Mouse (Mus musculus) adrenal gland, postnatal 36 days (tissue): ENCODE measurements around the gene Usmg5. TPM values are rescaled to one million over a fixed set of nuclear protein-coding genes. Genes with fewer than 3 reads are reported as not detected.

Experiments used
- DNase-seq, 2 experiments: peaks; one replicate each; pipeline ENCODE4 v3.0.0; 2021; ENCODE audit warnings: mixed read lengths in 1 of 2
- total RNA-seq, 2 experiments: library from RNA; stranded (reverse); gene quantifications; 2 replicates each; pipeline ENCODE4 v1.2.3; 2021

Usmg5 gene
- total RNA-seq, 2 experiments from 2014 or later = 712 to 723 TPM

GRCm38 (mm10) chr19:47057684-47058083, 32.8 kb downstream of the Usmg5 start:
- no peak for DNase-seq

DNA sequence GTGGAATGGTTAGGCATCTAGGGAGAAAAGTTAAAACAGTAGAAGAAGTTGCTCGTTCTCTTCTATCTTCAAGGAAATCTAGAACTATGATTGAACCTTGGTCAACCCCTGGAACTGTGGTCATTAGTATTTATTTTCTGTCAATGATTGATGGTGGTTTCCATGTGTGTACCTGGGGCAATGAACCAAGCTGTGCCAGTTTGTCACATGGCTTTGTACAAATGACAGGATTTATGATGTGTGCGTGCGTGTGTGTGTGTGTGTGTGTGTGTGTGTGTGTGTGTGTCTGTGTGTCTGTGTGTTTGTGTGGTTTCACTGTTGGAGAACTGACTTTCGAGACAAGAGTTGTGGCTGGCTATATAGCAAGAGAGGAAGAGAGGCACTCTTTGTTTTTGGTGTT, 37.0 kb downstream of the Usmg5 start:
- DNase-seq = no peak

- no peak for DNase-seq
Observed at GRCm38 (mm10) chr19:47052927-47053326, 37.5 kb downstream of the Usmg5 start.

- peak; percentile 86 to 89 for DNase-seq
Observed at GRCm38 (mm10) chr19:47050271-47051032, 40.0 kb downstream of the Usmg5 start, which contains the start of gene Pcgf6. Gene Pcgf6, minus strand, starts transcription at chr19:47050906.

GRCm38 (mm10) chr19:47049840-47050239, 40.6 kb downstream of the Usmg5 start:
- no peak for DNase-seq

DNA sequence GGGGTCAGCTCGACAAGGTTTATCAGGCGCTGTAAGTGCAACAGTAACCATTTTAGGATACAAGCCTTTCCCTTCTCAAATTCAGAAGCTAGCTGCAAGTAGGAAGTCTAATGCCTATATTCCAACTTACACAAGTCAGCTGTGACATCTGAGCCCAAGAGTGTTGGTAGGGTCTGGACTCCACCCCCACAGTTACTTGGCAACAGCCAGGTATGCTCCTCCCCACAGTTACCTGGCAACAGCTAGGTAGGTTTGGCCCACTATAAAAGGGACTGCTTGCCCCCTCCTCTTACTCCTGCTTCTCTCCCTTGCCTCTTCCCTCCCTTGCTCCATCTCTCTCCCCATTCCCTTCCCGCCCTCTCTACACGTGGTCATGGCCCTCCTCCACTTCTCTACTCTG, 41.4 kb downstream of the Usmg5 start:
- DNase-seq = no peak

DNA sequence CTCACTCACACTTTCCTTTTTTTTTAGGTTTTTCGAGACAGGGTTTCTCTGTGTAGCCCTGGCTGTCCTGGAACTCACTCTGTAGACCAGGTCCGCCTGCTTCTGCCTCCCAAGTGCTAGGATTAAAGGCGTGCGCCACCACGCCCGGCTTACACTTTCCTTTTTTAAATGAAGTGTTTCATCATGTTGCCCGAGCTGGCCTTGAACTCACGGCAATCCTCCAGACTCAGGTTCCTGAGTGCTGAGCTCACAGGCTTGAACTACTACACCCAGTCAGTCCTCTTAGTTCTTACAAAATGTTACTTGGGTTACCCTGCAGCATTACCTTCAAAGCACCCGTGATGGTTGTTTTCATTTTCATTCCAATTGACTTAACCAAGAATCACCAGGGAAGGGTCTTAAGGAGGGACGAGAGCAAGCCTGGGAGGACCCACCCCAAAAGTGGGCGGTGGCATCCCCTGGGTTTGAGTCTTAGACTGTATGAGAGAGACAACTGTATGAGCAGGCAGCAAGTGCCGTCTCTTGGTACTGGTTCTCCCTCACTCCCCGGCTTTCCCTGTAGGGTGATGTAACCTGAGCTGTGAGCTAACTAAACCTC, 43.1 kb downstream of the Usmg5 start:
- DNase-seq = peak; percentile 59 to 76

- no peak for DNase-seq
Observed at GRCm38 (mm10) chr19:47046343-47046742, 44.1 kb downstream of the Usmg5 start.

- no peak for DNase-seq
Observed at GRCm38 (mm10) chr19:47043608-47044007, 46.8 kb downstream of the Usmg5 start.

GRCm38 (mm10) chr19:47040720-47041473, 49.5 kb downstream of the Usmg5 start:
- peak; percentile 74 to 78 for DNase-seq

DNA sequence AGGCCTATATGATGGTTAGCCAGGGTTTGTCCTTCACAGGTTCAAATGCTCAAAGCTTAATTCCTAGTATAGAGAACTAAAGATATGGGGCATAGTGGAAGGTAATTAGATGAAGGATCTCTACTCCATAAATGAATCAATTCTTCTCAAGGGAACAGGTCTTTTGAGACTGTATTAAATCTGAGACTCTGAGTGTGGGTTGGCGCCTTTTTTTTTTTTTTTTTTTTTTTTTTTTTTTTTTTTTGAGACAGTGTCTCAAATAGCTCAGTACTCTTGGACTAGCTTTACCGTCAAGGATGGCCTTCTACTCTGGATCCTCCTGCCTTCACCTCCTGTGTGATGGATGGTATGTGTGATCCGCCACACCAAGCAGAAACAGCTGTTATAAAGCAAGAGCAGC, 53.9 kb downstream of the Usmg5 start:
- no peak for DNase-seq

- DNase-seq = no peak
Observed at GRCm38 (mm10) chr19:47034916-47035315, 55.5 kb downstream of the Usmg5 start.

Other genes starting within 250 kb of the Usmg5 start
- 1 to 10 TPM; 4.0 to 5.9 TPM for gene Ina, start 75.9 kb downstream of the Usmg5 start, total RNA-seq
- gene Nt5c2, start 75.5 kb downstream of the Usmg5 start, total RNA-seq = 10 to 100 TPM; 63.2 to 65.2 TPM
- gene Pcgf6, start 39.7 kb downstream of the Usmg5 start, total RNA-seq = 10 to 100 TPM in 1 of 2 experiments, 1 to 10 TPM in 1; 9.1 to 11.9 TPM
- gene Taf5, start 22.9 kb downstream of the Usmg5 start, total RNA-seq = 1 to 10 TPM; 4.1 to 4.2 TPM
- gene Pdcd11, start 121 bp upstream of the Usmg5 start, total RNA-seq = 10 to 100 TPM; 22.1 to 27.9 TPM
- gene Calhm2, start 47.6 kb upstream of the Usmg5 start, total RNA-seq = 1 to 10 TPM; 3.6 to 4.4 TPM
- gene Calhm1, start 53.6 kb upstream of the Usmg5 start, total RNA-seq = not detected
- gene Calhm3, start 67.1 kb upstream of the Usmg5 start, total RNA-seq = not detected
- gene Neurl1a, start 88.2 kb upstream of the Usmg5 start, total RNA-seq = 10 to 100 TPM; 11.5 to 15.3 TPM